Mouse (Mus musculus) brain, embryonic 18.5 days (tissue): ENCODE measurements around the gene Acot11.

Experiments
- DNase-seq: peaks from one replicate; pipeline ENCODE4 v3.0.0-alpha.2; 2012; ENCODE audit warnings: low read depth, low spot score

Acot11 gene

DNA sequence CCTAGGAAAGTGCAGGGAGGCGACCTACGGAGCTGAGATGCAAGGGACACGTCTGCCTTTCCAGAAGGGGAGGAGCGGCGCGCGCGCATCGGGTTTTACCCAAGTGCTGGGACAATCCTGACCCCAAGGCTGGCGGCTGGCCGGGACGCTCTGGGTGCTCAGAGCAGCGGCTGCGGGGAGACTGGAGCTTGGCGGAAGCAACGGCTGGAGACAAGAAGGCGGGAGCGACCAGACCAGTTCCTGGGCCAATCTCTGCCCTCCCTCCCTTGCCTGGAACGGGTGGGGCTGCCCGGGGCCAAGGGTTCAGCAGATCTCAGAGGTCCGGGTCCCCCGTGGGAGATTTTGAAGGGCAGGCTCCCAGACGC, at the start of gene Acot11:
TSS of gene Acot11 (minus strand) at position 89 of the 365 bp plus-strand sequence.
- no peak for DNase-seq

DNA sequence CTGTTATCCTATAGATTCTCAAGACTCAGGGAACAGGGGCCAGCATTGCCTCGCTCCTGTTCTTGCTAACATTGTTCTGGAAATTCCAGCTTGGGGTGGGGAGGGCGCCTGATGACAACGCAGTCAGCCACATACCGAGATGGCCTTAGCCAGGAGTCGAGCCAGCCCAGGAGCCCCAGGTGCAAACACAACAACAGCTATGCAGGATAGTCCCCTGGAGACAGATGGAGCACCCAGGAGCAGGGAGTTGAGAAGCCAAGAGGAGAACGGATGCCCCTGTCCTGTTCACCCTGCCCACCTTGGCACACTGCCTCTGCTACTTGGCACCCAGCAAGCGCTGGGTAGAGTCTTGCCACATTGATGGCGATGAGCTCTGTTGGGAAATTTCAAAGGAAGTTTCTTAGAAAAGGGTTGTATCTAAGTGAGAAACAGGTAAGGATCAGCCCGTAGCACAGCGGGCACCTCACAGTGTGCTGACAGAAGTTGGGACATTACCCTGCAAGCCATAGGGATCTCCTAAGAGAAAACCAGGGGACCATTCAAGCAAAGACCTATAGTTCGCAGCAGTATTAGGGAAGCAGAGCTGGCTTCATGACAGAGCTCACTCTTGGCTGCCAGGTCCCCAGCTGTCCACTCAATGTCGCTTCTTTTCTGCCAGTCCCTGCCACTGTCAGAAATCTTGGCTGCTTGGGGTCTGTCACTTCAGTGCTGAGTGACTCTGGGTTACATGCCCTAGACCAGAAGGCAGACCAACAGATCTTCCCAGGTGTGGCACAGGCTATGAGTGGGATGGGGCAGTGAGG, 43.7 kb upstream of the Acot11 start:
- DNase-seq = no peak

DNA sequence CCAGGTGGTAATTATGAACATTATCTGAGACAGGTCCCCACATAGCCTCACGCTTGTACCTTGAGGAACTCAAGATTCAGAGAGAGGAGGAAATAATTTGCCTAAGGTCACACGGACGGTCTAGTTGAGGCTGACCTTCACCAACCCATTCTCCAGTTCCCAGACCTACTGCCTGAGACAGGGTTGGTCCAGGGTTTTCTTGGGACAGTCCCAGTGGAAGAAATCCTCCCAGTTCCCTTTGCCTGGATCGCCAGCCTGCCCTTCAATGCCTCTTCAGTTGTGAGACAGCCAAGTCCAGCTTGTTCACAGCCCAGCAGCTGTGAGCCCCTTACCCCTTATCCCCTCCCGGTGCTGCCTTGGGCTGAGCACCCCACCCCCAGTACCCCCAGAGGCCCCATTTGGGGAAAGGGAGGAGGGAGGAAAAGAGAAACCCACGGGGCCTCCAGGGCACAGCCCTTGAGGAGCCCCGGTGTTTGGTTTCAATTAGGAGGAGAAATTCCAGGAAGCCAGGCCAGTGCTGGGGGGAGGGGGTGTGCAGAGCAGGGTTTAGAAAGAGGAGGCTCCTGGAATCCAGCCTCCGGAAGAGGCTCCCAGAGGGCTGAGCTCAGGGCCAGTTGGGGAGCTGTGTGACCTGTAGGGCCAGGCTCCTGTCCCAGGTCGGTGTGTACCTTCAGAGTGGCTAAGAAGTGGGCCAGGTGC, 42.9 kb upstream of the Acot11 start:
- no peak for DNase-seq

DNA sequence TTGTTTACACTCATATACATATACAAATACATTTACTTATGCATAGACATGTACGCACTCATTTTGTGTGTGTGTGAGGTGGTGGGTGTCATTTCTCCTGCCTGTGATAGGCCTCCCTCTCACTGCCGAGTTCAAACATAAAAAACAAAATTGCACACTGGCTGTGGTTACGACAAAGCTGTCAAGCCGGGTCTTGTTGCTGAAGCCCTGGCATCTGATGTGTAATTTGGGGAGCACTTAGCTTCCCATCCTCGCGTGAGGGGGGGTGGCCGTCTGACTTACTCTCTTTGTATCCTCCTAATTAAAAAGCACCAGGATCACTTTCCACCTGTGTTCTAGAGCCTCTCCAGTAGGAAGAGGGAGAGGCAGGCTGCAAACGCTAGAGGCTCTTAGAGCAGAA, 37.8 kb upstream of the Acot11 start:
- DNase-seq = no peak

DNA sequence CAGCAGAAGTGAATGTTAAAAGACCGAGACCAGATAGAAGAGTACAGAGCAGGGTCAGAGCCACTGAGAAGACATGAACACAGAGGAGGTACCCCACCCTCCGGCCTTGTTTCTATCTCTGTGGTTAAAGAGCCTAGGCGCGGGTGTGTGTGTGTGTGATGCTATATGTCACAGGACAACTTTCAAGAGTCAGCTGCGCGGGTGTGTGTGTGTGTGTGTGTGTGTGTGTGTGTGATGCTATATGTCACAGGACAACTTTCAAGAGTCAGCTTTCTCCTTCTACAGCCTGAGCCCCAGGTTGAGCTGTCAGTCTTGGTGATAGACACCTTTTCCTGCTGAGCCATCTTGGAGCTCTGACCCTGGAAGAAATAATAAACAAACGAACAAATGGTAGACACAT, 37.1 kb upstream of the Acot11 start:
- no peak for DNase-seq

DNA sequence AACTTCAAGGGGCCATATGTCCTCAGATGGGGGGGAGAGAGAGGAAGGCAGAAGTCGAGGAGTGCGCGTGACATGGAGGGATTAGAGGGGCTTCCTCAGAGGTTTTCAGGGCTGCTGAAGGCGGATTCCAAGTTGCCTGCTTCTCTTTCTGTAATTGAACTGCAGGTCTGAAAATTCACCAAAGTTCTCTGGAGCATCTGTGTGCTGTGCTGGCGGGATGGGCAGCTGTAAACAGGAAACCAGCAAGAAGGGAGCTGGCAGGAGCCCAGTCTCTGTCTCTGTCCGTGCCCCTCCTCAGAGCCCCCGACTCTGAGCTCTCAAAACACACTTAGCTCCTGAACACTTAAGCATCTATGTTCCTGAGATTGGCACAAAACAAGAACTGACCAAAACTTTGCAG, 36.5 kb upstream of the Acot11 start:
- DNase-seq = no peak

DNA sequence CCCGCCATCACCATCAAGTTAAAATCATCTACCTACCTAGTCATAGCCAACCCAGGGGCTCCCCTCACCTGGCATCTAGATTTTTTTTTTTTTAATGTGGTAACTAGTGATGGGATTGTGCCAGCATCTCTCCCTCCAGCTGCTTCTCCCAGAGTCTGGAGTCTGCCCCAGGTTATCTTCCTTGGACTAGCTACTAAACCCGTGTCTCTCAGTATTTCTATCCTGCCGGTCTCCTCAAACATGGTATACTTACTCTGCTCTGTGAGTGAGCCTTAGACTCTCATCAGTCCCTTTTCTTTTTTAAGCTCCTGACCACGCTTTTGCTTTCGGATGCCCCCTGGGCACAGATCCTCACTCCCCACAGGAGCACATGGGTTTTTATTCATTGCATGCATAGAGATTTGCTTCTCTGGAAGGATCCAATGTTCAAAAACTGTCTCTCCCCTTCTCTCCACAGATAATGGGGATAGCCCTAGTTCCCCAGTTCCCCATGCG, 35.9 kb upstream of the Acot11 start:
- DNase-seq = no peak

DNA sequence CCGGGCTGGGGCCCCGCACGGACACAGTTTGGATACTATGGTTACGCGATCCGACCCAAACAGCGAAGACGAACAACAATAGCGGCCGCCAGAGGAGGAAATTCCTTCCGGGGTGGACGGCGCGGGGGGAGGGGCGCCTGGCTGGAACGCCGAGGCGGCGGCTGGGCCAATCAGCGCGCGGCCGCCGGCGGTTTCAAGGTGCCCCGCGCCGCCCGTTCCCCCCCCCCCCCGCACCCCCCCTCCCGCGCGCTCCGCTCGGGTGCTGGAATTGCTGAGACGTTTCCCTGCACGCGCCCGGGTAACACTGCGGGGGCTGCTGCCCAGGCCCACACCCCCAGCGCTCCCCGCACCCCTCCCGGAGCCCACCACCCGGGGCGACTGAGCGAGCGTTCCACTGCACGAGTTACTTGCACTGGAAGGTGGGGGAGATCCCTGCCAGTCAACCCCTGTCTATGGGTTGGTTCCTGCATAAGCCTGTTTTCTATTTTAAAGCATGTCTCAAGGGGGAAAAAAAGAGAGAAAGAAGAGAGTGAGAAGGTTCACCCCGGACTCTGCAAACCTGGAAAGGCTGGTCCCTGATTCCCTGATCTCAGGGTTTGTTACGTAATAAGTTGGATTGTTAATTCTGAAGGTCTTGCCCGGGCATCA, 35.3 kb upstream of the Acot11 start:
- DNase-seq = peak; percentile 74

DNA sequence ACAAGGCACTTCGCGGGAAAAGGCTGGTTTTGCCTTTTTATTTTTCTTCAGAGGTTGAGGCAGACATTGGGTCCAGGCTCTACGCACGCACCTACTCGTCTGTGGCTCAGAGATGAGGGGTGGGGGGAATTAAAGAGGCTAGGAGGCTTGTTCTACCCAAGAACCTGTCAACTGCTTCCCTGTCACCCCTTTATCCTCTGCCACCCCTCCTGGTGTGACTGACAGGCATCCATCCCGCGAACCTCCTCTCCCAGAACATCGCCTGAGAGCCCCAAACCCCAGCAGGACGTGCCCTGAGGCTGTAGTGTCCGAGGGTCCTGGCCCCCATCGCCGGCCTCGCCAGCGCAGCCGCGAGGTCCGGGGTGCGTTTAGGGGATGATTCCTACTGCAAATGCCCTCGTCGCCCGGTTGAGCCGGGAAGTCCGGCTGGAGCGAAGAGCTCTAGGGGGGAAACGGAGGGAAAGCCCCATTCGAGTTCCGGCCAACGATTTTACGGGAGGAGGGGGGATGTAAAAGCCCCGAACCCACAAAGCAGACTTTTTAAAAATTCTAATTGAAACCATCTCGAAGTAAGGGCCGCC, 34.5 kb upstream of the Acot11 start:
- no peak for DNase-seq

DNA sequence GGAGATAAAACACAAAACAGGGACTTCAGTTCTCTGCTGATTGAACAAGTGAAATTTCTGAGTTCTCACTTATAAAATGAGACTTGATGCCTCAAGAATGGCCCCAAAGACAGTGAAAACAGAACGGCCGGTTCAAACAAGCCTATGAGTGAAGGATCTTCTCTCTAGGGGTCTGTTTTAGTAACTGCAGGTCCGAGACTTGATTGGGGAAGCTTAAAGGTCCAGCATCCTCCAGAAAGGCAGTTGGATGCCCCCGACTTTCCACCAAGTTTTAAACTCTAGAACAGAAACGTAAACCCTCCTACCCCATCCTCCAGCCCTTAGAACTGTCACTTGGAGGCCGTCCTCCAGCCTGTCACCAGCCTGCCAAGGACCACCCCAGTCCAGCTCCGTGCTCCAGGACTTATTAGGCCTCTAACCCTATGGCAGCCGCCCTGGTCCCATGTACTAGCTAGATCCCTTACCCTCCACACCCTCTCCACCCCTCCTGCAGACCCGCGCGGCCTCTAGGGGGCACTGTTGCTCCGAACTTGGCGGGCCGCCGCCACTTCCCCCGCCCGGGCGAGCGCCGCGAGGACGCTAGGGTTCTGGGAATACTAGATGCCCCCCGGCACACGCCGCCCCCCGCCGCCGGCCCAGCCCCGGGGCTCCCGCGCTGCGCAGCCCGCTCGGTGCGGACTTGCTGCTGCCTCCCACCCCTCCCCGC, 33.9 kb upstream of the Acot11 start:
- DNase-seq = peak; percentile 72

DNA sequence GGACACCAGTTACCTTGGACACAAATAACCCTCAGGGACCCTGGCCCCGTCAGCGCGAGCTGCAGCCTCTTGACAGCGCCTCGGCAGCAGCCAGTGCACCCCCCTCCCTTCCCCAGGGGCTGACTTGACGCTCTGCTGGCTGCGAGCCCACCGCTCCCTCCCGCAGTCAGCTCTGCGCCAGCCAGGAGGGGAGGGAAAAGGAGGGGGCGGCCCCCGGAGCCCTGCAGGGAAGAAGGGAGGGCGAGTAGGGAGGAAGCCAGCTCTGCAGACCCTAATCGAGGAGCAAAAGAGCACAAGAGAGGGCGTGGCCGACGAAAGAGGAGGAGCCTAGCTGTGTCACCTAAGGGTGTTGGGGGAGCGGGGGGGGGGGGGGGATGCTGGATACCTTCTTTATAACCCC, 33.2 kb upstream of the Acot11 start:
- DNase-seq = peak; percentile 76

DNA sequence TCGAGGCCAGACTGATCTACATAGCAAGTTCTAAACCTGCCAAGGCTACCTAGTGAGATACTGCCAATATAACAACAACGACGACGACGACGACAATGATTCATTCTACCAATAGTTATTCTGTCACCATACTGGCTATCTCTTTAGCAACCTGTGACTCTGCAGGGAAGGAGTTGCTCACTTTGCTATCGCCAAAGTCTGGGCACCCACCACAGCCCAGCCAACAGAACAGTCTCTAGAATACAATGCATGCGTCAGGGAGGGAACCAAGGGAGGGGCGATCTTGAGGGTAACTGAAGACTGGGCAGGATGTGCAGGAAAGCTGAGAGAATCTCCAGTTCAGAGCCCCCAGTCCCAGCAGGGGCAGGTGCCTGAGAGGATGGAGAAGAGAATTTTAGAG, 32.6 kb upstream of the Acot11 start:
- no peak for DNase-seq

DNA sequence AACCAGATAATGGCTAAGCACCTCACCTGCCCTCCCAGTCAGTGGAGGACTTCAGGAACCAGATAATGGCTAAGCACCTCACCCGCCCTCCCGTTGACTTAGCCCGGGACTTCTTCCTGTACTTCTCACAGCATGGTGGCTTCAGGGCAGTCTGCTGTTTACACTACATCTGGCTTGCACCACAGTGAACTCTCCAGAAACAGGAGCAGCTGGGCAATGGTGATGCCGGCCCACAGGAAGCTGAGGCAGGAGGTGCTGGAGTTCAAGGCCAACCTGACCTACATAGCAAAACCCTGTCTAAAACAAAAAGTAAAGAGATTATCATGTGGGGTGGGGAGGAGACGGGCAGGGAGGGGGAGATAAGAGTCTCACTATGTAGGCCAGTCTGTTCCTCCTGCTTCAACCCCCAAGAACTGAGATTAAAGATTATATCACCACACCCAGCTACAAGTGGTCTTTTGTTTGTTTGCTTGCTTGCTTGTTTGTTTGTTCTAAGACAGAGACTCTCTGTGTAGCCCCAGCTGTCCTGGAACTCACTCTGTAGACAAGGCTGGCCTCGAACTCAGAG, 25.8 kb upstream of the Acot11 start:
- DNase-seq = no peak

DNA sequence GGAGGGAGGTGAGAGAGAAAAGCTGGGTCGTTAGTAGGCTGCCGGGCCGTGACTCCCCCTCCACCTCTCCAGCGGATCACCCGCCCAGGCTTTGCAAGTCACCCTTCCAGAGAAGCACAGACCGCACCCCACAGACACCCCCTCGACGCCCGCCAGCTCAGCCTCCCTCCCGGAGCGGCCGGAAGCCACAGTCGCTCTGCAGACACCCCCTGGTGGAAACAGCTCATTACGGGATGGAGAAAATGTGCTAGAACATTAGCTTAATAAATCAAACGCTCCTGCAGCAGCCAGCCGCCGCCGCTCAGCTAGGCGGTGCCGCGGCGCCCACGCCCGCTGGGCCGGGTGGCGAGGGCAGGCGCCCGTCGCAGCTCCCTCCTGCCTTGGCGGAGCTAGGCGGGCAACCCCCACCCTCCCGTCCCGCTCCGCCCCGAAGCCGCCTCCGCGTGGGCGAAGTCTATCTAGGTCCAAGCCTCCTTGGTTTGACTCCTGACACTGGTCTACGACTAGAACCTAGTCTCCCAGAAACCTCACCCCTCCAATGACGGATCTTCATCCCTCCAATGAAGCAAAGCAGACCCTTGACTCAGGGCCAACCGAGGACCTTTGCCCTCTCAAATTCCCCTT, 23.1 kb upstream of the Acot11 start:
- DNase-seq = no peak

DNA sequence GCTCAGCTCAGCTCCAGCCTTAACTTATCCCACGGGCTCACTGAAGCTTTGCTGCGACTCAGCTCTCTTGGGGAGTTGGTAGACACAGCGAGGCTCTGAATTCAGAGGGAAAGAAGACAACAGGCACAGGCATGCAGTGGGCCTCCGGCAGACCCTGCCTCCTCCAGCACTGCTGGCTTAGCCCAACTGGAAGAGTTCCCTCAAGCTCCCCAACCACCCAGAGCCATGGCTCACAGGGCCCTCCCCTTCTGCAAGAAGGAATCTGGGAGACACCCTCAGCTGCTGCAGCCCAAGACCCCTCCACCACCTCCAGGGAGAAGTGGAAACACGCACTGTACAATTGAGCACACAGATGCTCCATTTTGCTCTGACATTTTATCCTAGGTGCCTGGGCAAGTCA, 20.4 kb upstream of the Acot11 start:
- DNase-seq = no peak

DNA sequence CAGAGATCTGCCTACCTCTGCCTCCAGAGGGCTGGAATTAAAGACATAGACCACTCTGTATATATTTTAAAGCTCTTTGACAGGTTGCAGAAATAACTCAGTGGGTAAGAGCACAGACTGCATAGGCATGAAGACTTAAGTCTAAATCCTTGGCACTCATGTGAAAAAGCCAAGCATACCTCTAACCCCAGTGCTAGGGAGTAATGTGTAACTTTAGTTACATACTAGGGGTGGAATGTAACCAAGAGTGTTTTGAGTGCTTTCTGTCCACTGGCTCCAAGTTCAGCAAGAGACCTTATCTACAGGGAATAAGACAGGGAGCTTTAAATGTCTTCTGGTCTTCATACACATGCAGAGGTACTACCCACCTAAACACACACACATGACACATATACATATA, 14.6 kb upstream of the Acot11 start:
- no peak for DNase-seq

DNA sequence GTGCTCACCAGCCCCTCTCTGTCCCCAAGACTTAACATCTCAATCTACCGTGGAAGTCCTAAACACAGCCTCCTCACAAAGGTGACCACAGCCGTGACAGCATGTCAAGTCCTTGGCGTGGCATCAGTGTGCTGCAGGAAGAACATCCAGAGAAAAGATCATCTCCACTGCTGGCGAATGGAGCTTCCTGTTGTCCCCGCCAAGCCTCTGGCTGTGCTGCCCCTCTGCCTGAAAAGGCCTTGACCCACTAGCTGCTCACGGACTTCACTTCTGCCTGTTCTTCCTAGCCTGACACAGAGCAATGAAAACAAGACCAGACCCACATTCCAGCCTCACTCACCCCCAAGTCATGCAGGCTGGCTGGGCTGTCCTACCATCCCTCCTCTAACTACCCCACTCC, 13.5 kb upstream of the Acot11 start:
- DNase-seq = no peak

DNA sequence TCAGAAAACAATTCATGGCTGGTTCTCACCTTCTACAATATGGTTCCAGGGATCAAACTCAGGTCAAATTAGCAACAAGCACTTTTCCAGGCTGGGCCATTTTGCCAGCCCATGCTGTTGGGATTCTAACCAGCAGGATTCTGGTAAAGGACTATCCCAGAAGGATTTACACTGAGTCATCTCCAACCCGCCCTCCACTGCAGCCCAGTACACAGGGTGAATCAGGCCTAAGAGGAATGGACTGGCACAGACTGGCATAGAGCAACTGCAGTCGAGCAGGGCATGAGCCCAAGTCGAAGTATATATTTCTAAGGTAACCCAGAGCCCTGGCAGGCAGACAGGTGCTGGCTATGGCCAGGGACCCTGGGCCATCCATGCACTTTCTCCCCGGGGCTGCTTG, 12.2 kb upstream of the Acot11 start:
- DNase-seq = no peak

DNA sequence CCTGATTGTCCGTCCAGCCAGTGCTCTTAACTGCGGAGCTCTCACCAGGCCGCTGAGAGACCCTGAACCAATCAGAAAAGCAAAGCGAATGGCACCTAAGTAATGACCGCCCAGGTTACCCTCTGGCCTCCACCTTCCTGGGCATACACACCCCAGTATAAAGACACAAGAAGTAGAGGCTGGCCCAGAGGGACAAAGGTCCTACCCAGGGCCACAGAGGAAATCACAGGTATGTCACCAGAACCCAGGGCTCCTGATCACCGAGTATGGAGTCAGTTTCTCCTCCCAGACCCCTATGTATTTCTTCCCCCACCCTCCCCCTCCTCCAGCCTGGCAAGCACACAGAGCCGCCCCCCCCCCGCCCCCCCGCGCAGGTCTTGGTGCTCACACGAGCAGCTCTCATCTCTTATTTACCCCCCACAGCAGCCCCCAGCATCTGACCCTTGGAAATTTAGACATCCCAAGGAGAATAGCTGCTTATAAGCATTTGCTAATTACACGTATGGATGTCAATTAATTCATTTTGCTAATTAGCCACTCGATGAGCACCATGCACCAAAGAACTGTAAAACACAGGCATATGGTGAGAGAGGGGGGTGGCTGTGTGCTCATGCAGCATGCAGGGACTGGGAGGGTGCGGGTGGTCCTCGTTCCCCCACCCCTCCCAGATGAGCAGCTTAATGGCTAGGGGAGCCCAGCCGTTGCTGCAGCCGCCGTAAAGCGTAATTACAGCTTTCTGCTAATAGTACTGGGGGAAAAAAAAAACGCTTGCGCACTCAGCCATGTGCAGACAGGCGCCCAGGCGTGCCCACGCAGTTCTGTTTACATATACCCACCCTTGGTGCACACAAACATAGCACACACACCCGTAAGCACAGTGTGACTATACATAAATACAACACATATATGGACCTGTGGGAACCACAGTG, 10.9 kb upstream of the Acot11 start:
- DNase-seq = no peak

DNA sequence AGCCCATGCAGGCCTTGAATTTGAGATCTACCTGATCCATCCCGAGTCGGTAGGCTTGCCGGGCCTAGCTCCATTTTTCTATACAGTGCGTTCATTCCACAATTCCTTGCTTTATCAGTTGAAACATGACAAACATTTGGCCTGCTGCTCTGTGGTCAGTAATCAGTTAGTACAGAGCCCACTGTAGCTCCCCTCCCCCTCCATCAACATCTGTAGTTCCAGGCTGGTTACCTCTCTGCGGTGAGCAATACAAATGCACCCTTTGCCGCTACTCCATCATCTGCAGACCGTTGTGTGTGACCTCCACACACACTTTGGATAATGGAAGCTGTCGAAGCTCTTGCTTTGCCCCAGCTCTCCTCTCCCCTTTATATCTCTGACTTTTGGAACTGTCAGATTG, 6.4 kb upstream of the Acot11 start:
- no peak for DNase-seq
